13 mouse cellular contexts compared by ENCODE assay signal in the genomic region with DNA sequence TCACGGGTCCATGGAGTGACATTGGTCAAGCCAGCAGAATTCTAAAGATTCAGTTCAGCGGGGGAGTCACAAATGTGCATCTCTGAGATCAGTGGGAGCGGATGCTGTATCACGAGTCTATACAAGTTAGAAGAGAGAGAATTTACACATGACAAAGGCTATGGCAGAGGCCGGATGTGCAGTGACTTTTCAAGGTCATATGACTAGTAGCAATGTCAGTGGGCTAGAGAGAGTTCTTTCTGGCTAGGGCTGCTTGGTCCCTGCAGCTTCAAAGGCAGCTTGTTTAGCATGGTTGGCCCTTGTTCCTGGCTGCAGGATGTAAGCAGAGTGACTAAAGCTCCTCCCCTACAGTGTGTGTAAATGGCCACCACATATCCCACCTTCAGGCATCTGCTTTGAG.
"Had no signal": no experiment of that assay in that cellular context is flagged by ENCODE, and none has a peak within 500 bp of the region (broad histone marks: within the 10 kb centered on the region; RNA-seq: fewer than 3 reads in every experiment).

No protein-coding gene starts in this region.

- DNase-seq: lung, adult 18-20 months; lung, embryonic 14.5 days; lung, postnatal 10 days; lung, postnatal 4 days; midbrain, embryonic 14.5 days; retina, postnatal 1 day; right cerebral cortex, adult 18-20 months; right cerebral cortex, postnatal 25 days; right cerebral cortex, postnatal 4 days; spleen, adult 18-20 months; thymus, adult 18-20 months; thymus, postnatal 14 days; thymus, postnatal 36 days had no signal
